Mouse (Mus musculus) frontal cortex, postnatal 25 days (tissue): ENCODE measurements around the gene Ica1.

Experiments used
- DNase-seq, 2 experiments: peaks; one replicate each; pipeline ENCODE4 v3.0.0; 2022; ENCODE audit warnings: low spot score in 2 of 2

Ica1 gene

GRCm38 (mm10) chr6:8778296-8778649, at the start of gene Ica1:
TSS of gene Ica1 (minus strand) at chr6:8778488.
- DNase-seq: no peak

DNA sequence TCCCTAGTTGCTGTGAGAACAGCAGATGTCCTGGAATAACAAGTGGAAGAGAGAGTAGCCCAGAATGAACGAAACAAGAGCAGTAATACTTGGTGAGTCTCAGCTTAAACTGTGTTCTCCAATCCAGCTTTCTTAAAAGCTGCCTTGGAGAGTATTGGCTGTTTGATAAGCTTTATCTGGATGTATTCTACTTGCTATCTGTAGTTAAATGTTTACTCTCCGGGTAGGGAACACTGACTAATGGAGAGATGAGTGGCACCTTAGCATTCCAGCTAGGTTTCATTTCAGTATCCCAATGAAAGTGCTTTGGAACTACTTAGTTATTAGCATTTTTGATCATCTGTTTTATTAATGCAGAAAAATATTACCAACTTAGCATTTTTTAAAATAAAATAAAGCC, 41.6 kb upstream of the Ica1 start:
- no peak for DNase-seq

- no peak for DNase-seq
These were observed 36.2 kb upstream of the Ica1 start for GRCm38 (mm10) chr6:8814332-8815002.

DNA sequence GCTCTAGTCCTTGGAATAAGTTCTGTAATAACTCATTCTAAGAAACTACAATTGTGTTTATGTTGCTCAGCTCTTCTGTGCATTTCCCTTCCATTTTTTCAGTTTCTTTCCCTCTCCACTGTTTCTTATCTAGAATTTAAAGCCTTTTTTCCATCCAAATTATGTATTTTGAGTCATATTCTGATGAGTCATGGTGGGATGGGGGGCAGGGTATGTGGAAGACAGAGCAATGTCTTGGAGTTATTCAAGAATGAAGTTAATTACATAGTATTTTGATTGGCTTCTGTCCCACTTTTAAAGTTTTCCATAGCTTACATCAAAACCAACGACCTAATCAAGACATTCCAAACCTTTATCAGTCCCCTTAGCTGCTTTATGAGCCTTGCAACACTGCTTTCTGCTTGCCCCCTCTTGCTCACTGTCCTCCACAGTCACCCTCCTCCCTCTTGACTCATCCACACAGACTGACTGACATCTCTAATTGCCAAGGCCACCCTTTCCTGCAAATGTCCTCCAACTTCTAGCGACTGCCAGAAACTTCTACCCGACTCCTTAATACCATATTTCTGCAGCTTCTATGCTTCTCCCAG, 24.4 kb upstream of the Ica1 start:
- DNase-seq: no peak

DNA sequence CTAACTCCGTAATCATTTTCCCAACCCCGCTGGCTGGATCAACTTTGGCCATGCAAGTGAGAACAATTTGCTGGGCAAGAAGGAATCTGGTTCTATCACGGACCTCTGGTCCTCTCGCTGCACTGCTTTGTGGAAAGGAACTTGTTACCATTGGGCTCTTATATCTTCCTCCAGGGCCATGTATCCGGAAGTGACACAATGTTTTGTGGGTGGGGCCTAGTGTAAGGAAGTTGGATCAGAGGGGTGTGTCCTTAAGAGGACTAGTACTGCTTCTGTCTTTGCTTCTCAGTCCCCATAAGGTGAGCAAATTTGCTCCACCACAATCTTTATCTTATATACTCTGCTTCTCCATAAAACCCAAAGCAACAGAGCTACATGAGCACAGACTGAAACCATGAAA, 14.1 kb upstream of the Ica1 start:
- no peak for DNase-seq

- DNase-seq: no peak
These were observed 13.5 kb upstream of the Ica1 start for GRCm38 (mm10) chr6:8791781-8792180.

DNA sequence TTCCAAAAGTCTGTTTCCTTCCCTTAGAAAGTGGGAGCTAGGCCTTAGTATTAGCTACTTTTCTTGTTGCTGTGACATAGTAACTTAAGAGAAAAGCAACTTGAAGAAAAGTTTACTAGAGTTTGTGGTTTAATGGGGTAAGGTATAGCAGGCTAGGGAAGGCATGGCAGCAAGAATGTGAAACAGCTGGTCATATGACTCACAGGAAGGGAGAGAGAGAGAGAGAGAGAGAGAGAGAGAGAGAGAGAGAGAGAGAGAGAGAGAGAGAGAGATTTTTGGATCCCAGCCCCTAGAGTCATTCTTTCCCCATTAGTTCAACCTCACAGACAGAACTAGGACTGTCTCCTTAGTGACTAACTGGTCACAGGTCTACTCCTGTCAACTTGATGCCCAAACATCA, 2.3 kb upstream of the Ica1 start:
- DNase-seq: no peak

DNA sequence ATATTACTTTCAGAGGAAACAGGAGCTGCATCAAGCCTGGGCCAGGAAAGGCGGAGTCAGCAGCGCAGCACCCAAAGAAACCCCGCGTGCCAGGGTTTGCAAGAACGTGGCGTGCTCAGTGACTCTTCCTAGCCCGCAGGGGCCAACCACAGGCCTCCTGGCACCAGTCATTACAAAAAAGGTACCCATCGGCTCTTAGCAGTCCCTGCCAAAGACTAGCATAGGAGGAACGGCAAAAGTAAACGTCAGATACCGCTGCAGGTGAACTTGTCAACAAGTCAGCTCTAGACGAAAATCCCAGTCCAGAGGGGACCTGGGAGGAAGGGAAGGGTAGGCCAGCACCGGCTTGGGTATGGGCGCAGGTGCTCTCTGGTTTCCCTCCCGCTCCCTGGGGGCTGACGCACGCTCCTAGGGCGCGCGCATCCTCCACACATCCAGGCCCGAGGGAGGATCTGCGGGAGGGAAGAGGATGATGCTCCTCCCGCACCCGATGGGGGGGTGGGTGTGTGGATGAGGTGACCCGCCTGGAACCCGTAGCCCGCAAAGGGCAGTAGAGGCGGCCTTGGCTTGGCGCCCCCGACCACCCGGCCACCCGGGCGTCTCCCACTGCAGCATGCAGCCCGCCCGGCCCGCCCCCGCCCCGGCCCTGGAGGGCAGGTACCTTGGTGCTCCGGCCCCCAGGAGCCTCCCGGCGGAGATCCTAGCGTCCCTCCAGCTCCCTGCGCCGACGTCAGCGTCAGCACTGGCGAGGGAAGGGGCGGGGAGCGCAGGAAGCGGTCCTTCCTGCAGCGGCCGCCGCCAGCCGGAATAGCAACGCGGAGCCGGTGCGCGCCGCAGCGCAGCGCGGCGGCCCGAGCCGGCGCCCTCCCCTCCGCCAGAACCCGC, 635 bp downstream of the Ica1 start:
- DNase-seq: peak; percentile 45 to 54

GRCm38 (mm10) chr6:8771539-8771938, 6.7 kb downstream of the Ica1 start:
- no peak for DNase-seq

DNA sequence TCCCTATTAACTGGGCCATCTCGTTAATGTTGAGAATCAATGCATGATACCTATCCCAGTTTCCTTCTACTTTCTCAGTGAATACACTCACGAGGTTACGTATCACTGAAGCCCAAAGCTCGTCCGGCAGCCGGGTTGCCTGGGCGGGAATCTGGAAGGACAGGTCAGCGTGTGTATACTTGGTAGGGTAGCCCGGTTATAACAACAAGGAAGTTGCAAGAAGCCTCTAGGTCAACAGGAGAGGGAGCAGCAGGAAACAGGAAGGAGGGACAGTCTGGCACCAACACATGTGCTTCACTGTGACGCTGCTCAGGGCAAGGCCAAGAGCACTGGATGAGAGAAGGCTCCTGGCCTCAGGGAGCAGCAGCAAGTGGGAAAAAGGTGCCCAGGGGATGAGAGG, 7.9 kb downstream of the Ica1 start:
- DNase-seq: no peak

DNA sequence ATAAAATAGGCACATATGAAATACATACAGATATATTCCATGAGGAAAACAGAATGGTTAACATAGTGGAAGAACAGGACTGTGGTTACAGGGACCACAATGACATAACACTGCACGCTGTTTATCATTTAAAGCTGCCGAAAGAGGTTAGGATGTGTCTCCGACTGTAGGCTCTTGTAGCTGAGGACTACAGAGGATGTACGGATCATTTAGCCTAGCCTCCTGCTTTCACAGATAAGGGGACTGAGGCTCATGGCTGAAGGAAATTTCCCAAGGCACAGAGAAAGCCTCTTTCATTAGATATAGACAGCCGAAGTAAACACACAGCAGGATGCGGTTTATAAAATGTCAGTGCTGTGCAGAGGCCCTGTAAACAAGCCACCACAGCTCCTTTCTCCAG, 8.5 kb downstream of the Ica1 start:
- no peak for DNase-seq

- no peak for DNase-seq
These were observed 11.6 kb downstream of the Ica1 start for GRCm38 (mm10) chr6:8766652-8767051.

DNA sequence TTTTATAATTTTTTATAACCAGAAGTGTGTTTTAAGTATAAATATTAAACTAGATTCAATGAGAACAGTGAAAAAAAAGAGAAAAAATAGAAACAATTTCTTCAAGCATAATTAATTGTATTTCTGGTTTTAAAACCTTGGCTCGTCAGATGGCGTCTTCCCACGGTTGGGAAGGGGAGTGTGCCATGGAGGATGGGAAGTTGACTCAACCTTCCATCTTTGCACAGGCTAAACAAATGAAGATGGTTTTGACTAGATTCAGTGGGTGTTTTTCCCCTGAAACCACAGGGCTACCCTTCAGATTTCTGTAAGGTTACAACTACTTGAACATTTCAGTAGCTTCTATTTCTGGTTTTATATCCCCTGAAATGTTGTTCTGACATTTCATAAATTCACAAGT, 12.5 kb downstream of the Ica1 start:
- DNase-seq: no peak

DNA sequence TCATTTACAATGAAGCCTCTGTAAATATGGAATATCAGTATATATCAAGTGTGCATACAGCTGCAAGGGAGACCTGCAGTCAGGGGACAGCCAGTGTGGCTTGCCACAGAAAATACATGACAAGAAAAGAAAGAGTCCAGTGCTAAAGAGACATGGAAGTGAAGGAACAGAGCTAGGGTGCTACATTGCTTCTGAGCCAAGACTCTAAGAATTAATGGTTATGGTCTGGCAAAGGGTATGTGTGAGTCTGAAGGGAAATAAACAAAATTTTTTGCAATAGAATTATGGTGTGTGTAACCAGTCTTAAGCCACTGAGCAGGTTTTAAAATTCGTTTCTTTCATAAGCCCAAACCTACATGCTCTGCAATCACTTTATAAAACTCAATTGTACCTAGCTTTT, 13.2 kb downstream of the Ica1 start:
- DNase-seq: no peak

GRCm38 (mm10) chr6:8760708-8761294, 17.5 kb downstream of the Ica1 start:
- no peak for DNase-seq

DNA sequence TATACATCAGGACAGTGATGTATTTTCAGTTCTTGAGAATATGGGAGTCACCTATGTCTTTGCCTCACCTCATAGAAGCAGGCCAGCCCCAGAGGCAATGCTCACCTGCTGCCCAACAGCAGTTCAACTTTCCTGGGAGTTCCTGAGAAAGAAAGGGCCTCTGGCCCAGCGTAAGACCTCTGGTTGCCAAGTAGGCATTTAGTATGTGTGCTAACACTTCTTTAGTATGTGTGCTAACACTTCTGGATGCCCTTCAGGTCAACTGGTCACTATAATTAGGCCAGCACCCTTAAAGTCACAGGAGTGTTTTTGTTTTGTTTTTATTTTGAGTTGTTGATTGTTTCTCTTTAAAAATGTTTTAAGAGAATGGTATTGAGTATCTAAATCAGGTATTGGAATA, 18.4 kb downstream of the Ica1 start:
- no peak for DNase-seq

DNA sequence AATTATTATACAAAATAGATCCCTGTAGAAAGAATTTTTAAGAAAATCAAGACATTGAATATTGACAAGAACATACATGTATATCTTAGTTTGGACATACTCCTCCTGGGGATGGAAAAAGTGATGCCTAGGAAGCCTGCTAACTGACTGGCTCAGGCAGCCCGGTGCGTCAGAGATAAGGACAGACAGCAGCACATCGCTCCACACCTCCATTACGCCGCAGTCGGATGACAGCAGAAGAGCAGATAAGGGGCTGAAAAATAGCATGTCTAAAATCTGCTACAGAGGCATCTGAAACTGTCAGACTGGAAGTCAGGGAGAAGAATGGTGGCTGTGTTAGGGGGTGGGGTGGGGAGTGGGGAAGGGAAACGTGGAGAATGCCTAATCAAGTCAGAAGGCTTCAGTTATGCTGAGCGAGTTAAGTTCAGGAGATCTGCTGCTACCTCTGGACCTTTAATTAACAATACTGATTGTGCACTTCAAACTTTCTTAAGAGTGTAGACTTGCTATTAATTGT, 22.5 kb downstream of the Ica1 start:
- DNase-seq: no peak

- no peak for DNase-seq
These were observed 23.8 kb downstream of the Ica1 start for GRCm38 (mm10) chr6:8754486-8754885.

DNA sequence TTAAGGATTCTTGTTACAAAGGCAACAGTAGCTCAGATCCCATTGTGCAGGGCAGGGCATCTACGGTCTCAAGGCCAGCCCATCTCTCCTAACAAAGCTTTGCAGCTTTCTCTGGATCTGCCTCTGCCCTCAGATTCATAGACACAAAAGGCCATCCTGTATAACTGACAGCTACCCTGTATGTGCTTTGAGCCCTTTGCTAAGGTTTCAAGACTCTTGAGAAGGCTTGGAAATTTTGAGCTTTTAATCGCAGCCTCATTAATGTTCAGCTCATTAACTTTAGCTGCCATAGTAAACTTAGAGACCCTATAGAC, 24.6 kb downstream of the Ica1 start:
- DNase-seq: no peak

DNA sequence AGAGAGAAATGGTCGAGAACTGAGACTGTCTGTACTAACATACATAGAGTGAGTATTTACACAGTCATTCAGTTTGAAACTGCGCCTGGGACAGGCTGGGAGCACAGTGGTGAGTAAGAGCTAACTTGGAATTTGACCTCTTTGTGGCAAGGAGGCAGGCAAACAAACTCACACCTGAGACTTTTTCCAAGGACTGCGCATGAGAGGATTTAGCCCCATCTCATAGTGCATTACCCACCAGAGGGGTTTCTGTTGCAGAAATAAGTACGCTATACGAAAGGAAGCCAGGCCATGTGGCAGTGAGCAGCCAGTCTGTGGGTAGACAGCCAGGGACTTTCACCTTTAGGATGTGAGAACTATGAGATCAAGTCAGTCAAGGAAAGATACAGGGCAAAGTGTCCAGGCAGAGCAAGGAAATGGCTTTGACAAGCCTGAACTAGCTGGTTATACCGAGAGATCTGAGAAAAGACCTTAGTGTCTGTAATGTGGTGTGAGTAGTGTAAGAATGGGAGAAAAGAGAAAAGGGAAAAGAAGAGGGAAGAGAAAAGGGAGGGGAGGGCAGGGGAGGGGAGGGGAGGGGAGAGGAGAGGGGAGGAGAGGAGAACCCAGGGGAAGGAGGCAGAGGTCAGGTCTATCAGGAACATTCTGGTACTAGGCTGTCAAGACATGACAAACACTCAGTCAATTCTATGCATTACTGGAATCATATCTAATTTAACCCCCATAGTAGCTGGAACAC, 25.1 kb downstream of the Ica1 start:
- no peak for DNase-seq

DNA sequence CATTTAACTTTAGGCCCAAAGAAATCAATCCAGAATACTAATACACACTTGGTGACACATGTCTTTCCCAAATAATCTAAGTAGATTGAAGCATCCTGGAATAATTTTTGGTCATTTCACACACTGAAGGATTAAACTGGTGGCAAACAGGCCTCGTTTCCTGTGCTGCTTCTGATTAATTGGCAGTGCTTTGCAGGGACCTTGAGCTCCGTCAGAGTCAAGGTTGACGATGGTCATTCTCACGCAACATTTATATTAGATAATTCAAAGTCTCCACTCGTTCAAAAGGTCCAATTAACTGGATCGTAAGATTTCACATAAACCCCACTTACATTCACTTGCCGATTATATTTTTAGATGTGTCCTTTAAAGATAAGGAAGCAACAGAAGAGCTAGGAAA, 33.4 kb downstream of the Ica1 start:
- DNase-seq: no peak

GRCm38 (mm10) chr6:8744273-8744785, 34.0 kb downstream of the Ica1 start:
- no peak for DNase-seq
